Mouse (Mus musculus) olfactory bulb, adult 2 months (tissue): ENCODE measurements at regions not wholly inside any gene's neighbourhood (a gene's known extent, or its start where the extent isn't known, plus 50 kb on each side); places are given as distances from the start of the nearest gene placed in this dataset.

Source experiments
- H3K27ac ChIP-seq: fragments of 200-500 bp; 2 replicates; pipeline ENCODE4 v1.5.1; 2012; ENCODE audit warnings: low read depth, low read length; ENCODE audit not compliant: insufficient read depth
- H3K4me1 ChIP-seq: fragments of 200-500 bp; 2 replicates; pipeline ENCODE4 v1.6.1; 2012; ENCODE audit warnings: low read length; ENCODE audit not compliant: control insufficient read depth, insufficient read depth
- H3K4me3 ChIP-seq: fragments of 200-500 bp; 2 replicates; pipeline ENCODE4 v1.5.1; 2012; ENCODE audit warnings: mild to moderate bottlenecking, low read depth, low read length, moderate library complexity; ENCODE audit not compliant: insufficient read depth
- CTCF ChIP-seq: fragments of 200-500 bp; IDR thresholded peaks from 2 replicates; pipeline ENCODE4 v1.5.1; 2012; ENCODE audit warnings: low read depth, mild to moderate bottlenecking, low read length, moderate library complexity; ENCODE audit not compliant: insufficient read depth
- POLR2A ChIP-seq: fragments of 200-500 bp; IDR thresholded peaks from 2 replicates; pipeline ENCODE4 v1.6.1; 2012; ENCODE audit warnings: mild to moderate bottlenecking, low read depth, low read length, moderate library complexity; ENCODE audit not compliant: insufficient read depth
- WGBS: fragments of 180-500 bp; shearing (Covaris S2); methylation state at CpG from one replicate; pipeline ENCODE4 v1.1.7; 2018; 5-methylcytosine and 5-hydroxymethylcytosine counted together

DNA sequence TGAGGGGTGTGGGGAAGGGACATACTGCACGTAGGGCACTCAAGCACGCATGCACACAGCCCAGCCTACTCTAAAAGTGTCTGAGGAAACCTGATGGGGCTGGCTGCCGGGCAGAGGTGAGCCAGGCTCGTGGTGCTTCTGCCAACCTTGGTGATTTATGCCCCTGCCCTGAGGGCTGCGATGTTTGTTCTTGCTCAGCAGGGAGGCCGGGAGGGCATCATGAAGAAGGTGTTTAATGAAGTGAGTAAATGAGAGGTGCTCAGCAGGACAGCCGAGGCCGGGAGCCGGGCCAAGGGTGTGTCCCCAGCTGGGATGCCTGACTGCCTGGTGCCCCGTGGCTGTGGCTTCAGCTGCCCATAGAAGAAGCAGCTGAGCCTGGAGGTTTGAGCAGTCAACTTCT lies 153.7 kb downstream of the Mn1 start:
- no peak overlapping the region for H3K27ac ChIP-seq
- 71% methylated on average over 10 of the region's 10 CpGs for WGBS
- H3K4me1 ChIP-seq: peaks cover 17% of the 10 kb centered on the region
- H3K4me3 ChIP-seq: no peak overlapping the region
- TF ChIP-seq CTCF: no peak
- no peak for TF ChIP-seq POLR2A

DNA sequence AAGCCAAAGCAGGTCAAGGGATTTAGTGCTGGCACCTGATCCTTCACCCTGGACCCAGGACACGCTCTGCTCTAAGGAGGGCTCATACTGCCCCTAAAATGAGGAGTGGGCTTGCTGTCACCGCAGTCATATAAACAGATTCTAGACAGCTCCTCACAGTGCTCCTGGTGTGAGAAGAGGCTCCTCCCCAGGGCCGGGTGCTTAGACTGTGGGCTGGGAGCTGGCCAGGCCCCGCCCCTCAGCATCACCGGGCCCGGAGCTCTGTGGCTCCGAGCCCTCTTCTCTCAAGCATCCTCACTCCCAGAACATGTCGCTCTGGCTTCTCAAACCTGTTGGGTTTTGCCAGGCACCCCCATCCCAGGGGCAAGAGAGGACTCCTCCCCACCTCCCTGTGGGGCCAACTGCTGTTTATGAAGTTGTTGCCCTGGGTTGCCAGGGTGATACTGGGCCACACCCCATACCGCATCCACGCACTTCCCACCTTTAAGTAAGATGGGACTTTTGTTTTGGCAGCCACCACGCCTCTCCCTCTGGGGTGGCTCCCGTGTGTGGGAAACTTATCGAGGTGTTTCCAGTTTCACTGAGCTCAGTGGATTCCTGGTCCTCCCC lies 156.2 kb downstream of the Mn1 start:
- Histone ChIP-seq H3K4me3 (no peak overlapping the region), H3K27ac (no peak overlapping the region), H3K4me1 (peaks cover 17% of the 10 kb centered on the region)
- no peak for TF ChIP-seq POLR2A
- WGBS: 45% methylated on average over 13 of the region's 13 CpGs

DNA sequence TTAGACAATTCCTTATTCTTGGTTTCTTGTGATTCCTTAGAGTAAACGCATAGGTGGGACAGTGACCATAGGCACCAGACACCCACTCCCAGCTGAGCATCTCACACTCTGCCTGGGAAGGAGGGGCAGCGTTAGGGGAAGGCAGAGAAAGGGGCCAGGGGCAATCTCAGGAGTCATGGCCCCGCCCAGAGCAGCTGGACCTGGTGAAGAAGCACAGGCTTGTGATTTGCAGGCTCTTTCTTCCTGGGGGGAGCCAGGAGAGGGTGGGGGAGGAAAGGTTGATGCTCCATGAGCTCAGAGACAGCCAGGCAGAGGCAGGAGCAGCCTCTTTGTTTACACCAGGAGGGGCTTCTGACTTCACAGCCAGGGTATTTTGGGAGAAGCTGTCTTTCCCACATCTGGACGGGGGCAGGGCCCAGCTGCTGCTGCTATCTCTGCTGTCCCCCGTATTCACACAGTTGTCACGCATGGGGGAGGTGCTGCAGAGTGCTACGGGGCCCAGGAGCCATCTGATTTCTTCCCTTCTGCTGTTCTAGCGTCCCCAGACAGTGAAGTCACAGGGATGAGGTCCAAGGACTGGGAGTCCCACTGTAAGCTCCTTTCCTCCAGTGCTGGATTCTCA lies 157.2 kb downstream of the Mn1 start:
- Histone ChIP-seq H3K4me1 (peaks cover 24% of the 10 kb centered on the region), H3K4me3 (no peak overlapping the region), H3K27ac (no peak overlapping the region)
- TF ChIP-seq CTCF: no peak
- TF ChIP-seq POLR2A: no peak
- 50% methylated on average over 8 of the region's 8 CpGs for WGBS

DNA sequence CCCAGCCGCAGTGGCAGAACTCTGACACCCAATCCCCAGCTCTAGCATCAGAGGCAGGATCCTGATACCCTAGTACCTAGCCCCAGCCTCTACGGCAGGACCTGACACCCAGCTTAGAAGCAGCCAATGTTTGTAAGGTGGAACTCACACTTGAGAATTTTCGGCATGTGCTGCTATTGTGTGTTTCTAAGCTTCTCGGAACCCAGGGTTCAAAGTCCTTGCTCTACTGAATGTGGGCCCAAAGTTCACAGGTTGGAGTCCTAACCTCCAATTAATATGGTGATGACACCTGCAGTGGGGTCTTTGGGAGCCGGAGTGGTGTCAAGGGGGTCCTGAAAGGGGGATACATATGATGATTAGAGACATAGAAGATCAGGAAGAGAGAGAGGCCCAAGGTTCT lies 158.2 kb downstream of the Mn1 start:
- TF ChIP-seq CTCF (no peak), POLR2A (no peak)
- H3K27ac ChIP-seq: no peak overlapping the region
- H3K4me1 ChIP-seq: peaks cover 24% of the 10 kb centered on the region
- no peak overlapping the region for H3K4me3 ChIP-seq
- WGBS: 96% methylated on average over 5 of the region's 5 CpGs

DNA sequence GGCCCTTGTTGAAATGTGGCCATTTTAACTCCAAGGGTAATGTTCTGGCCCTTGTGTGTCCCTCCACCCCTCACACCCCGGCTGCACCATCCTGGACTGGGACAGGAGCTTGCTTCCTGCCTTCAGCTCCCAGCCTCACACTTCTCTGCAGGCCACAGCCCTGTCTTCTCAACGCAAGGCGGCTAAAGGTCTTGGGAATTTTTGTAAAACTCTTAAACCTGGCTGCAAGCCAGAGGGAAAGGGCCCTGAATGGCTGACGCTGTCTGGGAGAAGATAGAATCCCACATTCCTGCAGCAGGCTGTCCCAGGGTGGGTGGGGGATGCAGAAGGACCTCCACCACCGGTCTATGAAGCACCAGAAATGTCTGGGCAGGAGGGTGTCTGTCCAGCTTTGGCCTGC lies 156.3 kb upstream of the Gm26897 start:
- H3K4me1 ChIP-seq: peaks cover 38% of the 10 kb centered on the region
- no peak overlapping the region for H3K4me3 ChIP-seq
- no peak overlapping the region for H3K27ac ChIP-seq
- 74% methylated on average over 5 of the region's 5 CpGs for WGBS
- TF ChIP-seq POLR2A: no peak
- no peak for TF ChIP-seq CTCF

DNA sequence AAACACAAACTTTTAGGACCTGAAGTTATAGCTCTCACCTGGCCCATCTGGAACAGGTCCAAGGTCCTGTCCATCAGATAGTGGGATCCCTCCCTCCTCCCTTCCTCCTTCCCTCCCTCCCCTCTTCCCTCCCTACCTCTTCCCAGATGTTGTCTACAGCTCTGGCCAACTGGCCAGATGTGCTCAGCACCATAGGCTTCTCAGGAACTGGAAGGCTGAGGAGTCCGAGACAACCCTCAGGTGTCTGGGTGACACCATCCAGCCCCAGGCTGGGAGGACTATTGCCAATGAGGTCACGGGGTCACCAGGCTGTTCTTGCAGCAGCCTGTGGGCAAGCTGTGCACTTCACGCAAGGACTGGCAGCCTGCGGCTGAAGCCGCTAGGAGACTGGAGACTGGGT lies 155.6 kb upstream of the Gm26897 start:
- TF ChIP-seq CTCF: no peak
- no peak for TF ChIP-seq POLR2A
- WGBS: 90% methylated on average over 5 of the region's 5 CpGs
- Histone ChIP-seq H3K4me3 (no peak overlapping the region), H3K27ac (no peak overlapping the region), H3K4me1 (peaks cover 36% of the 10 kb centered on the region)

DNA sequence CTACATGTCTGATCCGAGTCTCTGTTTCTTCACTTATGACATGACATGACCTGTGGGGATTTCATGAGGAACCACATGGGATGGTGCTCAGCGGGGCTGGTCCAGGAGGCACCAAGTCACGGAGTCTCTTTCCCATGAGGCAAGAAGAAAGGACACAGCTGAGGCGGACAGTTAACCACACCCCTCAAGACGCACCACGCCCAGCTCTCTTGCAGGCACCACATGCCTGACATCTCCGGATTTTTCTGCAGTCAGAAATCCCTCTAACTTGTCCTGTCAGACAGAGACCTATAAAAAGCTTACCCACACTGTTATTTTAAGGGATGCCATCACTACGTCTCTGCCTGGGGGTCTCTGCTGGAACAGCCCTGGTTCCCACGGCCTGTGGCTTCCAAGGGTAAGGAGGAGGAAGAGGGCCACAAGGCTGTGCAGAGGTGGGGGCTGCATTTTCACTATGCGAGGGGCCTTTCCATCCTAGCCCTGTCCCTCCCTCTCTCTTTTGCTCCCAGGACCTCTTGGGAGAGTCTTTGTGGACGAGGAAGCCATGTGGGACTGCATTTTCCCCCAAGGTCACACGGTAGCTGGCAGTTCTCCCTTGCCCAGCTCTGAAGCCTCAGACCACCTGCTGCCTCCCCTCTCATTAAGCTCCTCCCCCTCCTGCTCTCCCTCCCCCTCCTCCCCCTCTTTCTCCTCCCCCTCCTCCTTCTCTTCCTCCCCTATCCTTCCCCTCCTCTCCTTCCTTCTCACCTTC lies 154.6 kb upstream of the Gm26897 start:
- Histone ChIP-seq H3K27ac (no peak overlapping the region), H3K4me1 (peaks cover 26% of the 10 kb centered on the region)
- 67% methylated on average over 12 of the region's 12 CpGs for WGBS

DNA sequence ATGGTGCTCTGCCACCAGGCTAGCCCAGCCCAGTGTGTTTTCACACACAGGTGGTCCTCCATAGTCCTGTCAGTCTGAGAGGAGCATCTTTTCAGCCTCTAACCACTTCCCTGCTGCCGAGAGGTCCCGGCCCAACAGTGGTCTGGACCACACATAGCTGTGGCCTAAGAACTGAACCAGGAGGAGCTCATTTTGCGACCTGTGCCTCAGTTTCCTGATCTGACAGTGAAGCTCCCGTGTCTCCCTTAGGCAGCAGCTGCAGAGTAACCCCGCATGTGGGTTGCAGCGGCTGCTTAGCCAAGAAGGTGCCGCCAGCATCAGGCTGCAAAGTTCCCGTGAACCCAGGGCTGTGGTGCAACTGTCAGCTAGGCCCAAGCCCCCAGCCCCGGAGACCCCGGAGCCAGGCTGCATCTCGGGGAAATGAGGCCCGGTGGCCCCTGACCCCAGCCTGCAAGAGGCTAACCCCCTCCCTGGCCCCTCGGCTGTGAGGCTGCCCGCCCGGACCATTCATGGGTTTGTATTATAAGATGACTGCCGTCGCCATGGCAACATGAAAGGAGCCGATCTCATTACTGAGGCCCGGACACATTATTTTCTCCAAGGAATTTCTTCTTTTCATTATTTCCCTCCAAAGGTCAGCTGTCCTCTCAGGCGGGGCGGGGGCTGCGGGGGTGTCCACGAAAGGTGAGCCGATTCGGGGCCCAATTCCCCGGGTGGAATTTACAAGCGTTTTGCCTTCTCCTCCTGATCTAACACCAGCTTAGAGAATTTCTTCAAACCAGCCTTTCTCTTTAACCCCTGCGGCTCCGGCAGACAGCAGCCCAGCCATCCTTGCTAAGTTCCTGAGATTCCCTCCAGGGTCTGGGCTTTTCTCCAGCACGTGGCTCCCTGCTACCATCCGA lies 152.6 kb upstream of the Gm26897 start:
- TF ChIP-seq POLR2A (no peak), CTCF (no peak)
- Histone ChIP-seq H3K4me3 (peak overlapping the region; percentile 31), H3K4me1 (peaks cover 21% of the 10 kb centered on the region), H3K27ac (no peak overlapping the region)
- 8% methylated on average over 31 of the region's 31 CpGs for WGBS

More for the DNA sequence above, 154.6 kb upstream of the Gm26897 start:
- no peak for TF ChIP-seq CTCF
- no peak for TF ChIP-seq POLR2A
- H3K4me3 ChIP-seq: no peak overlapping the region

DNA sequence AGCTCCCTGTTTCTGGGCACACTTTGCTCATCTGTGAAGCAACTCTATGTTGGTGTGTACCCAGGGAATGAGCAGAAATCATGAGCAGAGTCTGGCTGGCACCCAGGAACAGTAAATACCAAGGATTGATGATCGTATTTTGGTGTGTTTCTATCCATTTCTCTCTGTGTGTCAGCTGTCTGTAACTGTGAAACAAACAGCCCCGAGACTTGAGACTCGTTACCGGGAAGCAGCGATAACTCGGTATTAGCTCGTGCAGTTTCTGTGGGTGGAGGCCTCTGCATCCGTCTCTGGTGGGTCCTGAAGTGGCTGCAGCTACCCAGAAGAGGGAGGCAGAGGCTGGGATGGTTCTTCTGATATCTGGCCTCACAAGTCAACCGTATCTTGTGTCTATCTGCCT lies 151.7 kb upstream of the Gm26897 start:
- no peak overlapping the region for H3K4me3 ChIP-seq

More for the DNA sequence above, 151.7 kb upstream of the Gm26897 start:
- no peak overlapping the region for H3K27ac ChIP-seq
- peaks cover 21% of the 10 kb centered on the region for H3K4me1 ChIP-seq
- WGBS: 21% methylated on average over 9 of the region's 9 CpGs
- TF ChIP-seq CTCF (no peak), POLR2A (no peak)
